Mouse (Mus musculus) monocyte, adult 2 months (primary cell): ENCODE results near the gene Msh5.
"Not testable (repeated sequence)": the region's sequence is repeated elsewhere in the genome, so short reads cannot be mapped to it uniquely, and the experiment has no call there.

Experiments
- DNase-seq, 2 experiments: peaks; one replicate each; pipeline ENCODE4 v3.0.0; 2022; ENCODE audit warnings: low spot score in 2 of 2, low read depth in 1 of 2

The Msh5 gene

DNA sequence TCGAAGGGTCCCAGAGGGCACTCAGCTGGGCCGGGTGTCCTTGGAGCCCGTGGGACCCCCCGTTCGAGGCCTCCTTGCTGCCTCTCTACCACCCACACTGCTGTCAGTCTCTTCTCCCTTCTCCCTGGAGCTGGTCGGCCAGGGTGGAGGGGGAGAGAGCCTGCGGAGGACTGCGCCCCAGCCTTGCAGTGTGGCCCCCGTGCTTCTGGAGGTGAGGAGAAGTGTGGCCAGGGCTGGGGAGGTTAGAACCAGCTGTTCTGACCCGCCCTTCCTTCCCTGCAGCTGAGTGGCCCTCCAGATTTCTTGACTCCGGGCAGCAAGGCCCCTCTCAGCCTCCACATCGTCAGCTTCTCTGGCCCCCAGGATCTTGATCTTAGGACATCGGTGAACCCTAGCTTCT lies 22.3 kb downstream of the Msh5 start:
- no peak for DNase-seq

DNA sequence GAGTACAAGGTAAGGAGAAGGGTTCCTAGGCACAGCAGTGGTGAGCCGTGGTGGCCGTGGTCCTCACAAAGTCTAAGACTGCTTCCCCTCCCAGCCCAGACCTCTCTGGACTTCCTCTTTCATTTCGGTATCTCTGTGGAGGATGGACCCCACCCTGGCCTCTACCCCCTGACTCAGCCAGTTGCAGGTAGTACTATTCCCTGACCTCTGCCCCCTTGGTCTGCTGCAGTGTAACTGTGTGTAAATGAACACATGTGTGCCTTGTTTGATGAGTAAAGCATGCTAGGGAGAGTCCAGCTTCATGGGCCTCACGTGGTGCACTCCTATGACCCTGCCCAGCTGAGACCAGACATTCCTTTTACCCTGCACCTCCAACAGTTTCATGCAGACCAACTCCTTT lies 22.8 kb downstream of the Msh5 start:
- peak; percentile 40 to 56 for DNase-seq

GRCm38 (mm10) chr17:35023221-35023620 lies 23.3 kb downstream of the Msh5 start:
- DNase-seq = no peak

DNA sequence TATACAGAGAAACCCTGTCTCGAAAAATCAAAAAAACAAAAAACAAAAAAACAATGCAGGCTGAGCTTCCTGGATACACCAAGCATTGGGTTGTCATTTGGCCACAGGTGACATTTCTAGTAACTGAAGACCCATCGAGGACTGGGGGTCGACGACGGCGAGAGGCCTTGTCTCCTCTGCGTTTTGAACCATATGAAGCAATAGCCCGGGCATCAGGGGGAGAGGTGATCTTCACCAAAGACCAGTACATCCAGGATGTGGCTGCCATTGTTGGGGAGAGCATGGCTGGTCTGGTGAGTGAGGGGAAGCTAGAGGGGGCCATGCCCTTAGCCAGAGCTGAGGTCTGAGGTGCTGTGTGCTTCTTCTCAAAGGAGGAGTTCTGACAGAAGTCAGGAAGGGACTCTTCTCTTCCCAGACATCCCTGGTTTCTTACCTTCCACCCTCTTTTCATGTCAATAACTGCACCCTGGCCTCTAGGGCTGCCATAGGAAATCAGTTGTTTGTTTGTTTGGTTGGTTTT lies 23.9 kb downstream of the Msh5 start:
- no peak for DNase-seq

GRCm38 (mm10) chr17:35021842-35022477 lies 24.6 kb downstream of the Msh5 start:
- DNase-seq = no peak

DNA sequence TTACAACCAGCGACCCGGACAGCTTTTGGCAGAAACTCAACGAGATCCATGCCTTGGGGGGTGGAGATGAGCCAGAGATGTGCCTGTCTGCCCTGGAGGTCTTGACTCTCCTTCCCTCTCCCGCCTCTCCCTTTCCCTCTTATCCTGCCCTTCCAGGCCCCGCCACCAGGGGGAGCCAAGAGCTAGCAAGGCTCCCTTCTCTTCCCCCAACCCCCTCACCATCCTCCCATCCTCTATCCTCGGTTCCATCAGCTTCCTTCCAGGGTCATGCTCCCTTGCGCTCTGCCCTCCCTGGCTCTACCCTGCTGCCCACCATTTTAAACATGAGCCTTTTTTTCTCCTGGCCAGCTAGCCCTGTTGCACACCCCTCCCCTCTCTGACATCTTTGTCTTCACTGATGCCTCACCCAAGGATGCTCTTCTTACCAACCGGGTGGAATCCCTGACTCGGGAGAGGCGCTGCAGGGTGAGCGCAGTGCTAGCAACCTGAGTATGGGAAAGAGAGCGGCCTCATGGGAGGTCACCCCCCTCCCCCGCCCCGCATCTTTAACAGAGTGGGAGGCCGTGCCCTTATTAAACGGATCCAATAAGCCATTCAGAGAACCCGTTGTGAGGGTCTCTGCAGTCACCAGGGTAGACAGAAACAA lies 25.3 kb downstream of the Msh5 start:
- DNase-seq = peak; percentile 53 to 73

DNA sequence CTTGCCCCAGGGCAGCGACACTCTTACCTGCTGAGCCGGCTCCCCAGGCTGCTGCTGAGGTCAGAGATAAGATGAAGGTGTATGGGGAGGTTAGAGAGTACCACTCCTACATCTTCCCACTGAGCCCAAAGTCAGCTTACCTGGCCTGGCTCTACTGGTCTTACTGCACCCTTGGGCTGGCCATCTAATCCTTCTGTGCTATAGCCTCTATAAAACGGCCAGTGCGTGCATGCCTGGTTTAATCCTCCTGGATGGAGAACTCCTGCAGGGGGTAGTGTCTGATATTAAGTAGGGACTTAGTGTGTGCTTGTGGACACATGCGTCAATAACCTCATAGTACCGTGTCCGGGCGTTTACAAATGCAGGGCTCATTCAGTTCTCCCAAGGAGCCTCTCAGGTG lies 26.0 kb downstream of the Msh5 start:
- no peak for DNase-seq

- DNase-seq = no peak
Measured at GRCm38 (mm10) chr17:35019894-35020293, 26.7 kb downstream of the Msh5 start.

GRCm38 (mm10) chr17:35018171-35018570 lies 28.4 kb downstream of the Msh5 start:
- DNase-seq = no peak

GRCm38 (mm10) chr17:35017706-35018030 lies 28.9 kb downstream of the Msh5 start:
- no peak for DNase-seq

DNA sequence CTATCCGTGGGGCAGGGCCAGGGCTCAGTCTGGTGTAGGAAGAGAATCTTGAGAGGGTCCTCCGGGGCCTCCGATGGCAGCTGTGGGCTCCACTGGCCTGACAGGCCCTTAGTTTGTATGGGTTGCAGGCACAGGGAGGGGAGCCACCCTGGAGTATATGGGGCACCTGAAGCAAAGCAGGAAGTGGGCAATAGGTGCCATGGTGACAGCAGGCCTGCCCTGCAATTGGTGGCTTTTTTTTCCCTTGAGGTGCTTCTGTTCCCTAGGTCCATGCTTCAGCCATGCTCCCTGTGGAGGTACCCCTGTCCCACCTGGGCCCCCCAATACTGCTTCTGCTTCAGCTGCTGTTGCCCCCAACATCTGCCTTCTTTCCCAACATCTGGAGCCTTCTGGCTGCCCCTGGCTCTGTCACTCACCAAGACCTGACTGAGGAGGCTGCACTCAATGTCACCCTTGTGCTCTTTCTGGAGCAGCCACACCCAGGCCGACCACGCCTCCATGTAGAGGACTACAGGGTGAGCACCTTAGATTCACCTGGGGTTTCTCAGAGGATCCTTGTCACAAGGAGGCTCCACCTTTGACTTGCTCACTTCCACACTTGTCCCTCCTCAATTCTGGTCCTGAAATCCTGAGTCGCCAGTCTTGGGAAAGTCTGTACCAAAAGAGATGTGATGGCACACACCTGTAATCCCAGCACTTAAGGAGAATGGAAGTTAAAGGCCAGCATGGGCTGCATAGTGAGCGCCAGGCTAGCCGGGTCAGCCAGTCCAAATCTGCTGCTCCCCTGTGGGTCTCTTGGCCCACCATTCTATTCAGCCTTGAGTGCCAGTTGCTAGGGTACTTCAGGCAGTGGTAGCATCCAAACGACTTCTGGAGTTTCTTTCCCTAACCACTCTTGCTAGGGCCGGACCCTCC lies 29.5 kb downstream of the Msh5 start:
- DNase-seq = no peak

GRCm38 (mm10) chr17:35016376-35016775 lies 30.2 kb downstream of the Msh5 start, which contains the start of gene Vwa7:
Gene Vwa7 (plus strand): TSS chr17:35016579.
- DNase-seq = no peak

DNA sequence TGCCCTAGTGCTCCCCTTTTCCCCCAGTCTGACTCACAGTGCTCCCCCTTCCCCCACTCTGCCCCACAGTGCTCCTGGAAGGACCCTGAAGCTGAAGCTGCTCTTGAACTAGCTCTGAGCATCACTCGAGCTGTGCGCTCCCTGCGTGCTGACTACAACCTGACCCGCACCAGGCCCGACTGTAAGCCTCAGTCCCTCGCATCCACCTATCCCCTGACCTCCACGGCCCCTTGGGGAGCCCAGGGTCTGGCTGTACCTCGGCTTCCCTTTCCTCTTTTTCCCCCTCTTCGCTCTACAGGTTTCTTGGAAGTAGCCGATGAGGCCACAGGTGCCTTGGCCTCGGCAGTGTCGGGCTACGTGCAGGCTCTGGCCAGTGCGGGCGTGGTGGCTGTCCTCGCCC lies 31.2 kb downstream of the Msh5 start:
- DNase-seq = no peak

GRCm38 (mm10) chr17:35013221-35013620 lies 33.3 kb downstream of the Msh5 start:
- no peak for DNase-seq

DNA sequence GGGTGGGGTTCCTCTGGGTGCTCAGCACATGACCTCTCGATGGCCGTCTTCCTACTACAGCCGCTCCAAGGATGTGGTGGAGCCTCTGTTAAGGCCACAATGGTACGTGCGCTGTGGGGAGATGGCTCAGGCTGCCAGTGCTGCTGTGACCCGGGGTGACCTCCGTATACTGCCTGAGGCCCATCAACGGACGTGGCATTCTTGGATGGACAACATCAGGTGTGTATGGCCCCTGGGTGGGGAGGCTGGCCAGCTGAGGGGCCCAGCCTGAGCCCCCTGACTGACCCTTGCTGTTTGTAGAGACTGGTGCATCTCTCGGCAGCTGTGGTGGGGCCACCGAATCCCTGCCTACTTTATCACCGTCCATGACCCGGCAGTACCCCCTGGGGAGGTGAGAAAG lies 34.1 kb downstream of the Msh5 start:
- no peak for DNase-seq

DNA sequence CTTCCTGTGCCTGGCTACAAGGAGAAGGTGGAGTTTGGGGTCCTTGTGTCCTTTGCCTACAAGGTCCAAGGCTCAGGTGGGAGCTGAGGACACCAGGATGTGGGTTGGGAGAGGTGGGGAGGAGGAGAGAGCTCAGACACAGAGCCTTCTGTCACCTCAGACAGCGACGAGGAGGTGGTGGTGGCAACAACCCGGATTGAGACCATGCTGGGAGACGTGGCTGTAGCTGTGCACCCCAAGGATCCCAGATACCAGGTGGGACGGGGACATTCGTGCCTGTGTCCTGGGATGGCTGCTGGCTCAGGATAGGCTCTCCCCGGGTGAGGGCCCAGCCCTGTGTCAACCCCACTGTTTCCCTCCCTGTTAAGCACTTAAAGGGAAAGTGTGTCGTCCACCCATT lies 35.1 kb downstream of the Msh5 start:
- DNase-seq = no peak

DNA sequence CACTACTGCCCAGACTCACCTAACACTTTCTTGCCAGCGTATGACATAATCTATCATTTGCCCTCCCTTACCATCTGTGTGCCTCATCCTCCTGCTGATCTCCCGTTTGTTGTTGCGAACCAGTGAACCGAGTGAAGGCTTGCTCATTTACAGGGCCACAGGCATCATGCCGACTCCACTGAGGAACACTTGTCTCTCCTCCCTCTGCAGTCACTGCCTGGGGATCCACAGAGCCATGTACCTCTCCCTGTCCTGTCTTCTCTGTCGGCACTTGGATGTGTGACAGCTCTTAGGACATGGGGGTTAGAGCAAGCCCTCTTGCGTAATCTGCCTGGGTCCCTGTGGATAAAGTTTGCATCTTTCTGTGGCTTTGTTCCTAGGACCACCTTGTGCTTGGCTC lies 37.0 kb downstream of the Msh5 start:
- no peak for DNase-seq

DNA sequence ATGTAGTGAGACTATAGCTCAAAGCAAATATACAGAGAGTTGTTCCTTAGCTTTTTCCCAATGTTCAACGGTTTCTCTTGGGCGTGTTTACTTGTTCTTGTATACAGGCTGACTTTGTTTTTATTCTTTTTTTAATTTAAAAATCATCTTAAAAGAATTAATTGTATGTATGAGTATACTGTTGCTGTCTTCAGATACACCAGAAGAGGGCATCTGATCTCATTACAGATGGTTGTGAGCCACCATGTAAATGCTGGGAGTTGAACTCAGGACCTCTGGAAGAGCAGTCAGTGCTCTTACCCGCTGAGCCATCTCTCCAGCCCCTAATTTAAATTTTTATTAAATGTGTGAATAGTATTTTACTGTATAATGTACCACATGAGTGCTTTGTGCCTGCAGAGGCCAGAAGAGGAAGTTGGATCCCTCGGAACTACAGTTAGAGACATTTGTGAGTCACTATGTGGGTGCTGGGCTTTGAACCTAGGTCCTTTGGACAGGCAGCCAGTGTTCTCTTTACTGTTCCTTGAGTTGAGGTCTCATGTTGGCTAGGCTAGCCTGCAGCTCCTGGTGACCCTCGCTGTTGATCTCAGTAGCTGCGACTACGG lies 39.1 kb downstream of the Msh5 start:
- no peak for DNase-seq

GRCm38 (mm10) chr17:35005902-35006301 lies 40.6 kb downstream of the Msh5 start:
- not testable (repeated sequence) for DNase-seq

GRCm38 (mm10) chr17:35005158-35005557 lies 41.4 kb downstream of the Msh5 start:
- no peak for DNase-seq

DNA sequence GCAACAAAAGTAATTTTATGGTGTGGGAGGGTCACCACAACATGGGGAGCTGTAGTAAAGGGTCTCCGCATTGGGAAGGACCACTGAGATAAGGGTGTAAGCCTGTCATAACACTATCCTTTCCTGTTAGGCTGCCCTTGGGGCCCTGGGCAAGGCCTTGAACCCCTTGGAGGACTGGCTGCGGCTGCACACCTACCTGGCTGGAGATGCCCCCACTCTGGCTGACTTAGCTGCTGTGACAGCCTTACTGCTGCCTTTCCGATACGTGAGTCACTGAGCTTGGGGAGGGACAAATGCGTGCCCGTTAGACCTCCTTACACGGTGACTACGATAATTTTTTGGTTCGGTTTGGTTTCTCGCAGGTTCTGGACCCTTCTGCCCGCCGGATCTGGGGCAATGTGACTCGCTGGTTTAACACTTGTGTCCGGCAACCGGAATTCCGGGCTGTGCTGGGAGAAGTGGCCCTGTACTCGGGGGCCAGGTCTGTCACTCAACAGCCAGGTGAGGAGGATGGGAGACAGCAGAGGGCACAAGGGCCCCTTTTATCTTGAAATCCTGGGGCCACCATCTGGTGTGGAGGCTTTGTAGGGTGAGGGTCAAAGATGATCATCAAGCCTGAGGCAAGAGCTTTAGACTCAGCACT lies 42.3 kb downstream of the Msh5 start:
- DNase-seq = no peak
